Mouse (Mus musculus) forebrain, embryonic 16.5 days (tissue): ENCODE measurements around the gene Ercc6. TPM values are rescaled to one million over a fixed set of nuclear protein-coding genes. Genes with fewer than 3 reads are reported as not detected.

Experiments
- ATAC-seq: fragments of 200-750 bp; cut with Nextera tagmentation; 2 replicates; pipeline ENCODE4 v1.8.0; 2017; ENCODE audit warnings: mild to moderate bottlenecking, moderate library complexity
- H3K27ac ChIP-seq: fragments of 300-500 bp; sonication (generic); 2 replicates; pipeline ENCODE4 v1.5.1; 2014; ENCODE audit warnings: low read length, control low read depth
- H3K27me3 ChIP-seq: fragments of 300-500 bp; sonication (generic); replicated peaks from 2 replicates; pipeline ENCODE4 v1.6.1; 2014; ENCODE audit warnings: low read length; ENCODE audit not compliant: control insufficient read depth, insufficient read depth
- H3K36me3 ChIP-seq: fragments of 300-500 bp; sonication (generic); 2 replicates; pipeline ENCODE4 v1.6.1; 2014; ENCODE audit not compliant: control insufficient read depth, insufficient read depth
- H3K4me1 ChIP-seq: fragments of 300-500 bp; sonication (generic); replicated peaks from 2 replicates; pipeline ENCODE4 v1.6.1; 2014; ENCODE audit warnings: low read length; ENCODE audit not compliant: control insufficient read depth, insufficient read depth
- H3K4me2 ChIP-seq: fragments of 300-500 bp; sonication (generic); 2 replicates; pipeline ENCODE4 v1.6.1; 2014; ENCODE audit warnings: mild to moderate bottlenecking, low read length, control low read depth
- H3K4me3 ChIP-seq: fragments of 300-500 bp; sonication (generic); replicated peaks from 2 replicates; pipeline ENCODE4 v1.5.1; 2014; ENCODE audit warnings: mild to moderate bottlenecking, low read length, control low read depth
- H3K9ac ChIP-seq: fragments of 300-500 bp; sonication (generic); replicated peaks from 2 replicates; pipeline ENCODE4 v1.6.1; 2014; ENCODE audit warnings: low read depth, low read length, control low read depth
- H3K9me3 ChIP-seq: fragments of 300-500 bp; sonication (generic); 2 replicates; pipeline ENCODE4 v1.6.1; 2016; ENCODE audit warnings: low read length; ENCODE audit not compliant: control insufficient read depth
- WGBS: fragments of 180-500 bp; shearing (Covaris S2); extraction: QIAGEN DNeasy Blood & Tissue Kit; methylation state at CpG from one replicate; pipeline ENCODE4 v1.1.7; 2014; 5-methylcytosine and 5-hydroxymethylcytosine counted together
- polyA plus RNA-seq: library from polyadenylated mRNA; unstranded; fragments of >200 nt; fragmentation: Nextera tagmentation; extraction: Ambion mirVana; gene quantifications from 2 replicates; pipeline ENCODE4 v1.2.1, GENCODE M21; 2015

The Ercc6 gene
- polyA plus RNA-seq, 1 experiment from 2014 or later: 31.8 TPM

- peak; percentile 19 for ATAC-seq
Measured at GRCm38 (mm10) chr14:32512912-32513311, 409 bp upstream of the Ercc6 start.

DNA sequence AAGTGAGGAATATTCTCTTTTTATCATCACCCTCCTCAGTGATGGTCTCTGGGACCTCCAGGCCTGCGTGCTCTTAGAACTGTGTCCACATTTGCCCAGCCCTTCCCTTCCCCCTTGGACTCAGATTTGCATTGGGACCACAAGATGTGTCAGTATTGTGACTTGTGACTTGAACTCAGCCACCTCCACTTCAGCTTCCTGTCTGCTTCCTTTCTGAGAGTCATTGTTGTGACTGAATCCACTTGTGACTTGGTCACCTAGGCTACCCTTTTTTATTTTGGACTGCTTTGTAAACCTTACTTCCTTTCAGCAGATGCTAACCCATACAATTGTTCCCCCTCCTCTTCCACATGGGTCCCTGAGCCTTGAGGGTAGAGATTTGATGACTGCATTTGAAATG lies 2.8 kb downstream of the Ercc6 start:
- peaks cover 18% of the 10 kb centered on the region for H3K4me1 ChIP-seq
- H3K9me3 ChIP-seq: no peaks in the 10 kb centered on the region
- WGBS: 100% methylated on average over 1 of the region's 1 CpGs
- H3K4me2 ChIP-seq: no peak overlapping the region
- no peaks in the 10 kb centered on the region for H3K27me3 ChIP-seq
- no peak overlapping the region for H3K4me3 ChIP-seq
- no peak overlapping the region for H3K9ac ChIP-seq
- no peak for ATAC-seq
- H3K27ac ChIP-seq: no peak overlapping the region
- peaks cover 23% of the 10 kb centered on the region for H3K36me3 ChIP-seq

More at GRCm38 (mm10) chr14:32512912-32513311, 409 bp upstream of the Ercc6 start:
- Histone ChIP-seq H3K4me2 (peak overlapping the region; percentile 84), H3K36me3 (peaks cover 11% of the 10 kb centered on the region; the same call in 1 of the 2 replicates), H3K4me1 (peaks cover 18% of the 10 kb centered on the region), H3K27me3 (no peaks in the 10 kb centered on the region), H3K4me3 (peak overlapping the region; percentile 93), H3K27ac (no peak overlapping the region), H3K9me3 (no peaks in the 10 kb centered on the region), H3K9ac (peak overlapping the region; percentile 91)
- WGBS: 45% methylated on average over 9 of the region's 9 CpGs

DNA sequence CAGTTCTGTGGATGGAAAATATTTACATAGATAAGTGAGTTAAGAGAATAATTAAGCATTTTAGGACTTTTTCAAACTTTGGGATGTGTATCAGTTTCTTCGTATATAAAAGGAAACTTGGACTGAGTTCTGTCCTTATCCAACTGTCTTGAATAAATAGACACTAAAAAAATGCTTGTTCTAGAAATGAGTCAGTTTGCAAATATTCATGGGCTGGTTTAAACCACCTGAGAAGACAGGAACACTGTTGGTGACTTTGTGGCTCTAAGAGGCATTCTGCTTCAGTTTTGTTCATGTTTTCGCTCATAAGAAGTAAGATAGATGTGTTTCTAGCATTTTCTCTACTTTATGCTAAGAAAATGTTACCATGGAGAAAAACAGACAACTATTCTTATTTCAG lies 5.2 kb downstream of the Ercc6 start:
- H3K9me3 ChIP-seq: no peaks in the 10 kb centered on the region
- H3K27me3 ChIP-seq: no peaks in the 10 kb centered on the region
- WGBS: 99% methylated on average over 2 of the region's 2 CpGs
- H3K4me3 ChIP-seq: no peak overlapping the region
- no peak overlapping the region for H3K9ac ChIP-seq
- H3K4me1 ChIP-seq: peaks cover 13% of the 10 kb centered on the region
- H3K4me2 ChIP-seq: no peak overlapping the region
- no peak overlapping the region for H3K27ac ChIP-seq
- H3K36me3 ChIP-seq: peaks cover 30% of the 10 kb centered on the region
- ATAC-seq: no peak

- 84% methylated on average over 7 of the region's 7 CpGs for WGBS
- H3K36me3 ChIP-seq: peaks cover 30% of the 10 kb centered on the region
Measured at GRCm38 (mm10) chr14:32520400-32520926, 7.1 kb downstream of the Ercc6 start.

GRCm38 (mm10) chr14:32522336-32522735 lies 9.0 kb downstream of the Ercc6 start:
- peaks cover 26% of the 10 kb centered on the region for H3K36me3 ChIP-seq
- WGBS: 85% methylated on average over 2 of the region's 2 CpGs

More at GRCm38 (mm10) chr14:32520400-32520926, 7.1 kb downstream of the Ercc6 start:
- no peak overlapping the region for H3K4me2 ChIP-seq
- no peak overlapping the region for H3K9ac ChIP-seq
- no peak overlapping the region for H3K27ac ChIP-seq
- ATAC-seq: no peak
- no peak overlapping the region for H3K4me3 ChIP-seq
- H3K9me3 ChIP-seq: no peaks in the 10 kb centered on the region
- H3K4me1 ChIP-seq: no peaks in the 10 kb centered on the region; the same call in 1 of the 2 replicates
- no peaks in the 10 kb centered on the region for H3K27me3 ChIP-seq

GRCm38 (mm10) chr14:32524071-32524470 lies 10.8 kb downstream of the Ercc6 start:
- H3K36me3 ChIP-seq: peaks cover 14% of the 10 kb centered on the region

More at GRCm38 (mm10) chr14:32522336-32522735, 9.0 kb downstream of the Ercc6 start:
- H3K27ac ChIP-seq: no peak overlapping the region
- no peak for ATAC-seq
- no peak overlapping the region for H3K4me2 ChIP-seq
- H3K27me3 ChIP-seq: no peaks in the 10 kb centered on the region
- H3K4me1 ChIP-seq: no peaks in the 10 kb centered on the region
- no peak overlapping the region for H3K9ac ChIP-seq
- no peak overlapping the region for H3K4me3 ChIP-seq
- no peaks in the 10 kb centered on the region for H3K9me3 ChIP-seq

GRCm38 (mm10) chr14:32525996-32526705 lies 12.8 kb downstream of the Ercc6 start:
- Histone ChIP-seq H3K4me3 (no peak overlapping the region), H3K27ac (no peak overlapping the region), H3K9ac (no peak overlapping the region), H3K4me2 (no peak overlapping the region), H3K4me1 (no peaks in the 10 kb centered on the region), H3K36me3 (peaks cover 8% of the 10 kb centered on the region; the same call in 1 of the 2 replicates), H3K9me3 (no peaks in the 10 kb centered on the region), H3K27me3 (no peaks in the 10 kb centered on the region)
- 69% methylated on average over 14 of the region's 14 CpGs for WGBS
- no peak for ATAC-seq

More at GRCm38 (mm10) chr14:32524071-32524470, 10.8 kb downstream of the Ercc6 start:
- no peak overlapping the region for H3K4me2 ChIP-seq
- H3K9ac ChIP-seq: no peak overlapping the region
- H3K27me3 ChIP-seq: no peaks in the 10 kb centered on the region
- no peak overlapping the region for H3K27ac ChIP-seq
- H3K9me3 ChIP-seq: no peaks in the 10 kb centered on the region
- H3K4me3 ChIP-seq: no peak overlapping the region
- H3K4me1 ChIP-seq: no peaks in the 10 kb centered on the region
- no peak for ATAC-seq
- 96% methylated on average over 1 of the region's 1 CpGs for WGBS

GRCm38 (mm10) chr14:32527211-32527610 lies 13.9 kb downstream of the Ercc6 start:
- Histone ChIP-seq H3K4me1 (0 out of 2 replicates have a peak, but pooled peaks cover 3% of the 10 kb centered on the region), H3K9me3 (no peaks in the 10 kb centered on the region), H3K4me3 (no peak overlapping the region), H3K27me3 (no peaks in the 10 kb centered on the region), H3K27ac (no peak overlapping the region), H3K9ac (no peak overlapping the region), H3K4me2 (no peak overlapping the region), H3K36me3 (peaks cover 4% of the 10 kb centered on the region; the same call in 1 of the 2 replicates)
- 92% methylated on average over 9 of the region's 9 CpGs for WGBS
- ATAC-seq: no peak

DNA sequence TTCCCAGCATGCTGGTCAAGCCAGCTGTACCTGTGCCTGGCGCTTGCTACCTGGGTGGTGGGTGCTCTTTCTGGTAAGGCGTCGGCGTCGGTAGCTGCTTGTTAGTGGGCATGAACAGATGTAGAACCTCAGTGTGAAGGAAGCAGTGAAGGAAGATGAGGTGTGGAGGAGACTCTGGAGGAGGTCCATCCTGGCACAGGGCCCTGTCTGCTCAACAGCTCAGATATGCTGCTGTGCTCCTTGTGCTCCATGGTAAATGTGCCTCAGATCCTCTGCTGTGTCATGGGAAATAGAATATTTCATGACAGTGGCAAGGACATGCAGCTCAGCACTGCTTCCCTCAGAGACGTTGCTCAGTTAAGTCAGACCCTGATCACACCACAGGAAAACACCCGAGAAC lies 15.7 kb downstream of the Ercc6 start:
- H3K9ac ChIP-seq: no peak overlapping the region
- ATAC-seq: no peak
- no peak overlapping the region for H3K4me3 ChIP-seq
- H3K4me2 ChIP-seq: no peak overlapping the region
- H3K27ac ChIP-seq: no peak overlapping the region
- H3K36me3 ChIP-seq: peaks cover 2% of the 10 kb centered on the region; the same call in 1 of the 2 replicates
- H3K4me1 ChIP-seq: 0 out of 2 replicates have a peak, but pooled peaks cover 6% of the 10 kb centered on the region
- WGBS: 86% methylated on average over 7 of the region's 7 CpGs
- H3K27me3 ChIP-seq: no peaks in the 10 kb centered on the region
- H3K9me3 ChIP-seq: no peaks in the 10 kb centered on the region
